Mouse (Mus musculus): ENCODE results near the gene Tada2a.

GRCm38 (mm10) chr11:84113623-84114022 lies 15.8 kb downstream of the Tada2a start:
- TF ChIP-seq CTCF (IDR thresholded peaks at IDR 0.05; ENCODE audit: borderline replicate concordance, insufficient read depth, low read depth, low read length) (no peak), POLR2A (IDR thresholded peaks at IDR 0.05; ENCODE audit: borderline replicate concordance, insufficient read depth, low read length) (no peak)

Data from cerebellum, adult 2 months (tissue).